Mouse (Mus musculus) right cerebral cortex, adult 2 months (tissue): ENCODE data around the gene Cacnb4.

Experiments used
- DNase-seq, 2 experiments: peaks; one replicate each; pipeline ENCODE4 v3.0.0; 2021 to 2022; ENCODE audit warnings: low spot score in 2 of 2

Gene Cacnb4

GRCm38 (mm10) chr2:52422871-52423610 is 253.6 kb downstream of the Cacnb4 start:
- no peak for DNase-seq

GRCm38 (mm10) chr2:52421197-52421596 is 255.4 kb downstream of the Cacnb4 start:
- no peak for DNase-seq

GRCm38 (mm10) chr2:52420001-52420710 is 256.5 kb downstream of the Cacnb4 start:
- no peak for DNase-seq

- DNase-seq, result no peak
These were observed 257.3 kb downstream of the Cacnb4 start for GRCm38 (mm10) chr2:52419295-52419694.

- no peak for DNase-seq
These were observed 264.1 kb downstream of the Cacnb4 start for GRCm38 (mm10) chr2:52412524-52413037.

GRCm38 (mm10) chr2:52406480-52406879 is 270.2 kb downstream of the Cacnb4 start:
- no peak for DNase-seq

GRCm38 (mm10) chr2:52405238-52405637 is 271.4 kb downstream of the Cacnb4 start:
- DNase-seq, result no peak

- DNase-seq, result peak; percentile 22 to 26
These were observed 282.1 kb downstream of the Cacnb4 start for GRCm38 (mm10) chr2:52394529-52394928.

GRCm38 (mm10) chr2:52390415-52390975 is 286.1 kb downstream of the Cacnb4 start:
- no peak for DNase-seq

- DNase-seq, result no peak
These were observed 286.7 kb downstream of the Cacnb4 start for GRCm38 (mm10) chr2:52389975-52390374.

GRCm38 (mm10) chr2:52386451-52386850 is 290.2 kb downstream of the Cacnb4 start:
- DNase-seq, result no peak

- DNase-seq, result no peak
These were observed 290.6 kb downstream of the Cacnb4 start for GRCm38 (mm10) chr2:52386037-52386436.

- no peak for DNase-seq
These were observed 297.8 kb downstream of the Cacnb4 start for GRCm38 (mm10) chr2:52378848-52379261.

GRCm38 (mm10) chr2:52378448-52378804 is 298.2 kb downstream of the Cacnb4 start, which contains the start of gene Neb:
Neb (minus strand) TSS chr2:52378474.
- DNase-seq, result no peak
